Mouse (Mus musculus) 3T3-L1 (cell line): ENCODE data around the gene Pkp4.
"Not testable (repeated sequence)": the region's sequence is repeated elsewhere in the genome, so short reads cannot be mapped to it uniquely, and the experiment has no call there.

ENCODE experiments used
- DNase-seq: peaks from one replicate; pipeline ENCODE4 v3.0.0-alpha.2; 2015; ENCODE audit warnings: low read depth, low spot score

The Pkp4 gene

DNA sequence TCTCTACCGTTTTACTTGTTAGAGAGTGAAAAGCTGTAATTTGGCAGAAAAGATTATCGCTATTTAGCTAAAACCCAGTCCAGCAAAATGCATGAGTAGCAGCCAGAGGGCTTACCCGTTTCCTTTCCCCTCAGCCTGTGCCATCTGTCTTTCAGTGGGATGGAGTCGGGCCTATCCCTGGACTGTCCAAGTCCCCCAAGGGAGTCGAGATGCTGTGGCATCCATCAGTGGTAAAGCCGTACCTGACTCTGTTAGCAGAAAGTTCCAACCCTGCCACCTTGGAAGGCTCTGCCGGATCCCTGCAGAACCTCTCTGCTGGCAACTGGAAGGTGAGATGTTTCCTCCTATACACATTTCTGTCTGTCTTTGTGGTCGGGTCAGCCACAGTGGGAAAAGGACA lies 178.3 kb downstream of the Pkp4 start:
- no peak for DNase-seq

DNA sequence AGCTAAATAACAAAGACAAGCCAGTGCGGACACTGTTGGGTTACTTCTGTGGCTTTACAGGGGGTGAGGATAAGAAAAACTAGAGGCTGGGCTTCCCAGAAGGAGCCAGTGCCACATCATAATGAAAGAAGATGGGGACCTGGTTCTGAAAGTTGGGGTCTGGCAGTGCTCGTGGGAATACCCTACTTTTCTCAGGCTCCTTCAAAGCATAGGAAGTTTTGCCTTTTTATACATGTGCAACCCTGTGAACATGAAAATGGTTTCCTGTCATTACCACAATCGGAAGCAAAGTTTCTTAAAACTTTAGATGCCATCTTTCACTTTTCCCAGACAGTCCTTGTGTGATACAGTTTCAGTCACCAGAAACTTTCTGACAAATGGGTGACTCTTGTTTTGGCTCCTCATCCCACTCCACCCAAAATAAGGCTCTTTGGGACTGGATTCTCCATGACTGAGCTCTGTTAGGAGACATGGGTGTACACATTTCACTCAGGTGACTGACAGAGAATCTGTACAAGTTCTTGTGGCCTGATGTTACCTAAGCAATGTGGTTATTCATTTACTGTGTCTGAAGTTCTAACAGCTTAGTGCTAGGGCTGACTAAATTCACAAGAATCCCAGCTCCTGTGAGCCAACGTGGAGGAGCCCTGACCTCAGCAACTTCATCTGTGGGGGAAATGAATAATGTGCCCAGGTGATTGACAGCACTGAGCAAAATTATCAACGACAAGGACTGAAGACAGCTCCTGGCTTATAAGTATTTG lies 179.3 kb downstream of the Pkp4 start:
- no peak for DNase-seq

DNA sequence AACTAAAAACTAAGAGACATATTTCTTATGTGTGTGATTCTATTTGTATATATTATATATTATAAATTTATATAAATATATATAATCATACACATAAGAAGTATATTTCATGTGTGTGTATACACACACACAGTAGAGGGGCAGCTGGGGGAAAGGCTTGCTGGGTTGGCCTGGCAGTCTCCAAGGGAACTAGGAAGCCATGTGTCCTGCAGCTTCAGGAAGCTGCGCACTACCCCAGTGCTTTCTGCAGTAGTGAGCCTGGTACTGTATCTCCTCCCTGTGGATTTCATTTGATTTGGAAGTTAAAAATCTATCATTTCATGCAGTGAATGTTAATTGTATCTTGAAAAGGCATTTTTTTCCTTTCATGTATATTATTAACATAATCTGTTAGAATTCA lies 180.2 kb downstream of the Pkp4 start:
- DNase-seq = no peak

DNA sequence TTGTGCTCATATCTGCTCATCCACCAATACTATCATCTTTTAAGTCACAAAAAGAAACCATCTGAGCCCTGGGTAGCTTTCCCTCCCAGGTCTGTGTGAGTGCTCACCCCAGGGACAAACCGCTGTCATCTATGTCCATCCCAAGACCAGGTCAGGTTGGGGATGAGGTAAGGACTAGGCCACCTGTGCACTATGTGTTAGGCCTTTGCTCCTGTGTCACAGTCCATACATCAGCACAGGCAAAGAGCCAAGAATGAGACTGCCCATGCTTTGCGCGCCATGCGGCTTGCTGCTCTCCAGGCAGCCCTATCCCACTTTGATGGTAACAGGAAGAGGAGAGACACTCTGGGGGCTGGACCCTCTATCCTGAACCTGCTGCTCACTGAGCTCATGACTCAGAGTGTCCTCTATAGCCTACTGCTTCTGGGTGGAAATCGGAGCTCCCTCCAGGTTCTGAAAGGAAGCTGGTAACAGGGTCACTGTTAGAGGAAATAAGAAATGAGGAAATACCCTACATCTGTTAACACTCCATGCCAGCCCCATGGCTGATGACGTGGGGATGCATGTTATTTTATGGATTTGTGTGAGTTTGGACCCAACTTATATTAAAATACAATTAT lies 182.1 kb downstream of the Pkp4 start:
- DNase-seq = no peak

DNA sequence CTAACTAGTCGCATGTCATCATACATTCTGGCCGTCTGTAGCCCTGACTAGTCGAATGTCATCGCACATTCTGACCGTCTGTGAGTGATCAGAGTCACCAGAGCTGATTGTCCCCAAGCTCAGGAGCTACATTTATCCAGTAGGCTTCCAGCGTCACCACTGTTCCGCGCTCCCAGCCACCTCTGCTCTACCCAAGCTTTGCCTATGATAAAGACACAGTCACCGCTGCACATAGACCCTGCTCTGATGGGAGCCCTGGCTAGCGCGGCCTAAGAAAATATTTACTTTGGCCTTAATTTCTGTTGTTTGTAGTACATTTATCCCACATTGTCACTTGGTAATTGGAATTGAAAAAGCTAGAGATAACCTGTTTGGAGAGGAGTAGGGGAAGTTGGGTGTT lies 183.2 kb downstream of the Pkp4 start:
- no peak for DNase-seq

DNA sequence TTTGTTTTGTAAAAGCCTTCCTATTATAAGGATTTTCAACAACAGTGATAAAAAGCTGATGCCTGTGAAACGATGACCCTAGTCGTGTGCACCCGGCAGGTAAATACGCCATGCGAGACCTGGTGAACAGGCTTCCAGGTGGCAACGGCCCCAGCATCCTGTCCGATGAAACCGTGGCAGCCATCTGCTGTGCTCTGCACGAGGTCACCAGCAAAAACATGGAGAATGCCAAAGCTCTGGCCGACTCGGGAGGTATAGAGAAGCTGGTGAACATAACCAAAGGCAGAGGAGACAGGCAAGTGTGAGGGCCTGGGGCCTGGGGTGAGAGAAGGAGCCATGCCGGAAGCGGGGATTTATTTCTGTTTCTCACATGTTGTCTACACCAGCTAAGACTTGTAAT lies 184.0 kb downstream of the Pkp4 start:
- DNase-seq = no peak

DNA sequence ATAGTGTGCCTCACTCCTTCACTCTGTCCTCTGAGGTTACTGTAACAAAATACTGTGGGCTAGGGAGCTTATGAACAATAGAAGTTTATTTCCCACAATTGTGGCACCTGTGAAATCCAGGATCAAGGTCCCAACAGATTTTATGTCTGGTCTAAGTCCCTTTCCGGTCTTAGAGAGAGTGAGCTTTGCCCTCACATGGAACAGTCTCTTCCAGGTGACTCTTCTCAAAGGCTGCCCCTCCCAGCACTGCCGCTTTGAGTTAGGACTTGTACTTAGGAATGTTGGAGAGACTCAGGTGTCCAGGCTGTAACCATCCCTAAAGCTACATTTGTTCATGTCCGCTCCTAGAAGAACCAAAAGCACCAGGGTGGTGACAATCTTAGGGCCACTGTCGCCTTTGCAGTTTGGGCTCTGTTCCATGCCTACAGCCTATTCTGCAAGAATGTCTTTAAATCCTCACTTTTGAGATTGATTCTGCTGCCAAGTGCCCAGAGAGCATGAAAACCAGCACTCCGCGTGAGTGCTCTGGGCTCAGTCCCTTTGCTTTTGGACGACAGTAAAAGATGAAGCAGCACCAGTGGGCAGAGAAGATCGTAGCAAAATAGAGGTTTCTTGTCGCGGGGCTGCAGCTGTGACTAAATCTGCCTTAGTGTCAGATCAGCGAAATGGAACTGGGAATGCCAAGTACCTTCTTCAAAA lies 184.6 kb downstream of the Pkp4 start:
- no peak for DNase-seq

DNA sequence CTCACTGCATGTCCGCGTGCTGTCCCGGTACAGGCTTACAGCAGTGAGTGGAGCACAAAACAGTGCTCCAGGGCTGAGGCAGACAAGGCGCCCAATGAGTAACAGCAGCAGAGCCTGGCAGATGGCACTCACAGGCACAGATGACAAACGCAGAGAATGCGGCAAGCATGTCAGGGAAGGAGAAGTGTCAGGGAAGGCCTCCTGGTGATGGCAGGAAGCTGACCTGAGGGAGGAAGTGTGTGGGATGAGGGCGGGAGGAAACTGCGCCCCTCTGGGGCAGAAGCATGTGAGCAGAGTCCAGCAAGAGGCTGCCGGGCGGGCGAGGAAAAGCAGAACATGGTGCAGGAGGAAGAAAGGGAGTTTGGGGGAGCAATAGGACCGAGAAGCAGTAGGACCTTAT lies 185.8 kb downstream of the Pkp4 start:
- no peak for DNase-seq

DNA sequence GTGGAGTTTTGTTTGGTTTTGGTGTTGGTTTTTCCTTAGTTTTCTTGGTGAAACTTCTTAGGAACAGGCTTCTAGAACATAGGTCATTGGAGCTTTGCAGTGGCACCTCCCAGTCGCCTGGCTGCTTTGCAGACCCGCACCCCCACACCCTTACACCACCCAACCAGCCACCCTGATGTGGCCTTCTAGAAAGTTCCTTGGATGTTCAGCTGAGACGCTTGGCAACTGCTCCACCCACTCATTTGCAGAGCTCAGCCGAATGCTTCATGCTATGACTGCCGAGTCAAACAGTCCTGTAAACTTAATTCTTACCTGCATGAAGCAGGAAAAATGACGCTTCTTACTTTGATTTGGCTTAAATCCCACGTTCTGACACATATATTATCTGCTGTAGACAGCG lies 187.9 kb downstream of the Pkp4 start:
- DNase-seq = no peak

DNA sequence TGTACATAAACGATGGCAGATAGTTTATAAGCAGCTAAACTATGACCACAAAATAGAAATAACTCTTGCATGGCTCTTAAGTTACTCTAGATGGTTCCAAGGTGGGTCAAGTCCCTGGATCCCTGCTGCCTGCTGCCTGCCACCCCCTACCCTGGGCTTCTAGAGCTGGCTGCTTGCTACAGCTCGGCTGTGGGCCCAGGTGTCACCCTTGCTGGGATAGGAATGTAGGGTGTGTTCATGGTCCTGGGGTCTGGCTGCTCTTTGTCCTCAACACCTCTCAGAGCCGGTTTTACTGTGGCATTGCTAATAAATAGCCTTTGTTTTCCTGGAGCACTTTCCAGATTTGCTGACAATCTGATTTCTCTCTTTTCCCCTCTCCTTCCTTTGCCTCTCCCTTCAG lies 189.4 kb downstream of the Pkp4 start:
- no peak for DNase-seq

DNA sequence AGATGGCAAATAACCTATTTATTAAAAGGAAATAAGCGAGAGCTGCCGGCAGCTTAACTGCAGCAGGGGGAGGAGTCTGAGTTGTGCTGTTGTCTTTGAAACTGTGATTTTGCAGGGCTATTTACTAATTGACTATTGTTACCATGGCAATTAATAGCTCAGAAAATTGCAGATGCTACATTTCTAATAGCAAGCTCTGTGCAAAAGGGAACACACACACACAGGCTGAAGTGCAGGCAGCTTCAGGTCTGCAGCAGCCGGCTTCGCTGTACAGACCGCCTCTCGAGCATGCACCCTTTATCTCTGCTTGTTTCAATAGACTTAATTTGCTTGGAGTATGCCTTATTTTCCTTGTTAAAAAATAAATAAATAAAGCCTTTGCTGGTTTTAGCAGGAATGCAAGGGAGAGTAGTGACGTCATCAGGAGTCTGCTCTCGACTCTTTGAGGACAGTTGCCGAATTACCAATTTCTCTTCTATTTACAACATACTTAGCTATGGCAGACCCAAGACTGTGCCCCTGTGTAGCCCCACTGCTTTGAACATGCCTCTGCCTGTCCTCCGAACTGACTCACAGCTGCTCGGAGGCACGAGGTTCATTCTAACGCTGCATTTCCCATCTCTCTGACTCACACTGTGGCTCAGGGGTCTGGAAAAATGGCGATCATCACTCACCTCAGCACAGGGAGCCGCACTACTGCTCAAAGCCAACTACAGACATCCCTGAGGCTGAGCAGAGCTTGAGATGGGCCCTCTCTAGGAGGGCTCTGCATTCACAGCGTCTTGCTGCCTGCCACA lies 190.9 kb downstream of the Pkp4 start:
- DNase-seq = no peak

DNA sequence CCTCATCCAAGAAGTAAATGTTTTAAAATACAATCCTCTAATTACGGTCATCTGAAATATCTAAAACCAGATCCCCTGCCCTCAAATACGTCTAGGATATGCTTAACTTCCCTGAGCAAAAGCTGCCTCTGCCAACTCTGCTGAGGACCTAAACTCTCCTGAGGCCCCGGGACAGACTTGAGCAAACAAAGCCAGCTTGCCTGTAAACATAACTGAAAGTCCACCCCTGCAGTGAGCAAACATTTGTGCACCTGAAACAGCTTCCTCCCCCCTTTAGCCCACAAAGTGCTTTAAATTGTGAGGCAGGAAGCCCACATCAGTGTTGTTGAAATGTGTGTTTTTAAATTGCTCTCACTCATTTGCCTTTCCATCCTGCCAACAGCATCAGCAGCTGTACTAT lies 193.2 kb downstream of the Pkp4 start:
- DNase-seq = no peak

DNA sequence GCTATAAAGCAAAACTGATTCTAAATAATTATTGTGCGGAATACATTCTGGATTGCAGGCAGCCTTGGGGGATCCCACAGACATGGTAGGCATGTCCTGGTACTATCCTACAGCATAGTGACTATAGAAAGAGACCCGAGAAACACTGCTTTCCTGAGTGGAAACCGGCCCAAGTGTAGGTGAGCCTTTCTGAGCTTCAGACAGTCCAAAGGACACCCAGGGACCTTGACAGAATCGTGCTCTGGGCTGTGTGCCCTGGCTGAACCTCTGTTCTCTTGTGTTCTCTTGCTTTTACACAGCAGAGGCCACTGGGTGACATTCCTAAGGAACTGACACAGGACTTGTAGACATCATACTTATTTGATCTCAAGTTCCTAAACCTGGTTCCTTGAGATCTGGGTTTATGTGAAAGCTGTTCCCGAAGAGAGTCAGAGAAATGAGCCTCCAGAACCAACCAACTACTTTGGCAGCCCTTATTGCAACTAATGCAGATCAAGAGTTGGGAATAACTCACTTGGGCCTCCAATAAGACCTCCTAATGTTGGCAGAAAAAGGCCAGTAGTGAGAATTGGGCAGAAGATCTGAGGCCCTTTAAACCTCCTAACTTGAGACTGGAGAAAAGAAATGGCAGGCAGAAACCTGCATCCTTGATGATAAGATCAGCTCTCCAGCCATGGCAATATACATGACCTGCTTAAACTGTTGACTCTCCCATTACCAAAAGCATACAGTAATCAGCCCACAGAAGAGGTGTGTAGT lies 195.1 kb downstream of the Pkp4 start:
- no peak for DNase-seq

DNA sequence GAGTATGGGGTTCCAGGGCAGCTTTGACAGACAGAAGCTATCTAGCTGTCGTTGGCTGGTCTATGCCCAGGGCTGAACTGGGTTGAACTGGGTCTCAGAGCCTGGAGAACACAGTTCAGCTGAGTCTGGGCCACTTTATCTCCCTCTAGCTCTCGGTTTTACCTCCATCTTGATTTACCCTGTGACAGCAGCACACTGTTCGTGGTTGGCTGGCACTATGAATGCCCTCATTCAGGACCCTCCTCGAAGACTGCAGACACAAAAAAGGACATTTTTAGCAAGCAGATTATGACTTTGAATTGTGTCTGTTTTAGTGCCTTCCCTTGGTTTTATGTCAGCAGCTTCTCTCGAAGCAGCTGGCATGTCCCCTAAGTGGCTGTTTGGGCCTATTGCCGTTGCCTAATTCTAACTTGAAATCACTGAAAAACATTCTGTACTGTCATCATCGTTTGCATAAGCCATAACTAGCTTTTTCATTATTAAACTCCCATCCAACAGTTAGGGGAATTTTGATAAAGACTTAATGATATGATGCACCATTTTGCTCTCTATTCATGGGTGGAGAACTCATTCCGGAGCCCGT lies 199.2 kb downstream of the Pkp4 start:
- DNase-seq = no peak

DNA sequence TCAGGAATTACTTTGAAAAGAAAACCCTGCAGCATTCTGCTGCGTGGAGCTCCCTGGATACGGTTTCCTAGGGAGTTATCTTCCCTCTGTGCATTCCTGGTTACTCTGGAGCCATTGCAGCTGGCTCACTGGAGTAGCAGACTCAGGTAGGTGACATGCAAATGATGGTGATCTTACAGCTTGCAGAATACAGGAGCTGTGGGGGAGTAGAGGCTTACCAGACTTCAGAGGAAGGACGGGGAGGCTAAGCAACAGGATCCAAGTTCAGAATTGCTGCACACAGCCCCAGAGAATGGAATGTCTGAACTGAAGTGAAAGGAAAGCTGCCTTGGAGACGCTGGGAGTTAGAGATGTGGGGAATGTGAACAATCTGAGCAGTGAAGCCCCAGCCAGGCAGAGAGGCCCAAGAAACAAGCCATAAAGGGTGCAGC lies 200.7 kb downstream of the Pkp4 start:
- DNase-seq = peak; percentile 13

DNA sequence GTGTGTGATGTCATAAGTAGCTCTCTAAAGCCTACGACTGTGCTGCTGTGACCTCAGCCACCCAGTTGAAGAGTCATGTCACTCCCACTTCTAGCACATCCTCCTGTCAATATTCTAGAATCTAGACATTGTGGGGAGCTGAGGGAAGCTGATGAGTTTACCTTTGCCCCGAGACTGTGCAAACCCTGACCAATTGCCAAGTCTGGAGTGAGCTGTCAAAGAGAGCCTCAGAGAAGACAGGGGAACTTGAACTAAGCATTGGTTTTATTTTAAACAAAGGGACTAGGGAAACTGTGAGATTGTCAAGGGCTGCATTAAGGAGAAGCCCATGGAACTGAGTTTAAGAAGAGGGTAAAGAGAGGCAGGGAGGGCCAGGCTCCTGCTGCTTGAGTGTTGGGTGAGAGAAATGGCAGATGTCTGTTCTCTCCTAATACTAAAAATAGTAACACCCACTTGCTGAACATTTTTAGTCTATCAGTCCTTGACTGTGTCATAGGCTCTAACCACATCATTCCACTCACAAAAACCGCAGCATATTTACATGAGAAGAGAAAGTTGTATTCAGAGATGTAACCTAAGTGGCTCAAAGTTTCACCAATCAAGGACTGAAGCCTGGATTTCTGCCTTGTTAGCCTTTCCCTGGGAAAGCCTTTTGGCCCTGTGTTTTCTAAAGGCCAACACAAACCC lies 203.6 kb downstream of the Pkp4 start:
- peak; percentile 78 for DNase-seq

DNA sequence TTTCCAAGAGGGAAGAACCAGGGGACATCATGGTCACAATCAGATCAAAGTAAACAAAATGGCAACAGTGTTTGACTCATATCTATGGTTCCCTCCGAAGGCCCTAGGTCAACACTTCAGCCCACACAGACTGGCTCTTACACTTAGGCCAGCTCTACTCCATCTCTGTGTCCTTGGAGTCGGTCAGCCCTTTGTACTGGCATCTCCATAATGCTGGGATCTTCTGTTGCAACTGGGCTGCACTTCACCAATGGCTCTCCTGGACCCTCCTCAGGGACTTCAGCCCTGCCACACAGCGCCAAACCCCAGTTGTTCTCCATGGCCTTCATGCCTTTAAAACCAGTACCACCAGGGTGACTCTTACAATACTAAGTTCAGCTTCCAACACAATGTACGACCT lies 206.5 kb downstream of the Pkp4 start:
- no peak for DNase-seq

DNA sequence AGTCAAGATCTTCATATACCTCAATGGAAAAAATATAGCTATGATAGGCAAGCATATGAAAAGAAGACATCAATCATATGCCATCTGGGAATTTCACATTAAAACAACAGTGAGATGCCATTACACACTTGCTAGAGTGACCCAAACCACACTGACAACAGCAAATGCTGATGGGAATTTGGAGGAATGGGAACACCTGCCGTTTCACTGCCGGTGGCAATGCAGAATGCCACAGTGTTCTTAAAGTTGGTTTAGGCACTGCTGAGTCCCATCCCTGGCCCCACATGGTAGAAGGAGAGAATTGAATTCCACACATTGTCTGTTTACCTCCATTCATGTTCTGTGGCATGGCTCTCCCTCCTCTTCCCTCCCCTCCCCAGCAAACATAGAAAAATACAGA lies 212.5 kb downstream of the Pkp4 start:
- DNase-seq = no peak

DNA sequence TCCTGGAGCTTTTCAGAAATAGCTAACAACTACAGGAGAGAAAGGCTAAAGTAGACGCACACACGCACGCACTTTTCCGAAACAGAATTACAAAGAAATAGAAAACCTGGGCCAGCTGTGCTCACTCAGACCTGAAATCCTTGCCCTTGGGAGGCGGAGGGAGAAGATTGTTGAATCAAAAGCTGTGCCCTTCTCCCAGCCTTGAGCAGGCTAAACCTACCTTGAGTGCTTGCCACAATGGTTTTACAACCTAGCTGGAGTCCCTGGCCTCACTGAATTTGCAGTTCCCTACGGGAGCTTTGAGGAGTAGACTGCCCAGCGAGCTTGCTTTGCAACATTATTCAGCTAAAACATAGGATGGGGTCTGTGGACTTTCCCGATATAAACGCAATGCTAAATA lies 217.4 kb downstream of the Pkp4 start:
- no peak for DNase-seq

DNA sequence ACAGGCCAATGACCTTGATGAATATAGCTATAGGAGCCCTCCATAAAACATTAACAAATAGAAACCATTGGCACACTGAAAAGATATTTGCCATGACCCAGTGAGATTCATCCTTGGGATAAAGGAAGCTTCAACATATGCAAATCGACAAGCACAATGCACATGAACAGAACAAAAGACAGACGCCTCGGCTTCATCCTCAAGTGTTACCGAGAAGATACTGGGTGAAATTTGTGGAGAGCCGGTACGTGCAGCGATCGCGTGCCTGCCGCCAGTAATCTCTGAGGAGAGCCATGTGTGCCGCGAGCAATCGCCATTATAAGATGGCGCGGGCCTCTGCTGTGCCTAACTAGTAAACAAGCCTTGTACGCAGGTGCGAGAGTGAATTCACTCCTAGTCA lies 218.2 kb downstream of the Pkp4 start:
- not testable (repeated sequence) for DNase-seq
